Mouse (Mus musculus) G1E (cell line): Measurements from ENCODE around the gene Bex3.

Experiments
- CTCF ChIP-seq: IDR thresholded peaks from 2 replicates; pipeline ENCODE4 v1.5.1; 2012; ENCODE audit warnings: low read depth, low read length, inconsistent platforms, mixed read lengths
- GATA1 ChIP-seq: IDR thresholded peaks from 2 replicates; pipeline ENCODE4 v1.6.1; 2012; ENCODE audit warnings: borderline replicate concordance, low read length, inconsistent platforms, mixed read lengths
- TAL1 ChIP-seq: conservative IDR thresholded peaks from 2 replicates; pipeline ENCODE4 v1.6.1; 2012; ENCODE audit warnings: low read depth, low read length, inconsistent platforms, mixed read lengths

GRCm38 (mm10) chrX:136319953-136320352 is 49.9 kb downstream of the Bex3 start:
- TF ChIP-seq CTCF (no peak), TAL1 (no peak), GATA1 (no peak)
